Mouse (Mus musculus): ENCODE measurements at regions not wholly inside any gene's neighbourhood (a gene's known extent, or its start where the extent isn't known, plus 50 kb on each side); places are given as distances from the start of the nearest gene placed in this dataset.
A peak's percentile ranks its signal among the peaks of the same experiment; 100 is the strongest.

DNA sequence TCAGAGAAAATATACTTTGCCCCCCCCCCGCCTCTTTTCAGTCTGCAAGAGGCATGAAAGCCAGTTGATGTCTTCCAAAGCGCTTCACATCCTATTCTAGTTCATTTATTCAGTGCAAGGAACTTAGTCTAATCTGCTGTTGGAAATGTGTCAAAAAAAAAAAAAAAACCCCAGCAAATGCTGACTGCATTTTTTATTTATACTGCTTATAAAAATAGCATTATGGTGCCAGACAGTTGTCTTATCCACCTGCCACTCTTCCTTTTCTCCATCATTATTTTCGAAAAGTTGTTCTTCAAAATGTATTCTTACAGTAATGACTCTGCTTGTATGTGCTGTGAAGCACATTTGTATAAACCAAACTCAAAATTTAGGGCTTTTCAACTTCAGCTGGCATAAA is 917.3 kb downstream of the Brinp3 start:
- no peak for DNase-seq

DNA sequence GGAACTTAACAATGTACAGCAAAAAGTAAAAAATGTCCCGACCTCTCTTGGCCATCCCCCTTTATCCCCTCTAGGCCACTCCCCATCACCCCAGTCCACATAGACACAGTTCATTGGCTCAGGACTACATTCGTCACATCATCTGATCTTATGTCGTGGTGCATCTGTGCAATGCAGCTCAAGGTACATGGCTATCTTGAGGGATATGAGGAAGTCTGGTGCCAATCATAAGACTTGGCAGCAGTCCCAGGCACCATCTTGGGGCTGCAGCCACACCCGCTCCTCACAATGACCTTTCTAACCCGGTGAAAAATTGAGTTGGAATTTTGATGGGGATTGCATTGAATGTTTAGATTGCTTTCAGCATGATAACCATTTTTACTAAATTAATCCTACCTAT is 945.8 kb downstream of the Brinp3 start:
- no peak for DNase-seq

DNA sequence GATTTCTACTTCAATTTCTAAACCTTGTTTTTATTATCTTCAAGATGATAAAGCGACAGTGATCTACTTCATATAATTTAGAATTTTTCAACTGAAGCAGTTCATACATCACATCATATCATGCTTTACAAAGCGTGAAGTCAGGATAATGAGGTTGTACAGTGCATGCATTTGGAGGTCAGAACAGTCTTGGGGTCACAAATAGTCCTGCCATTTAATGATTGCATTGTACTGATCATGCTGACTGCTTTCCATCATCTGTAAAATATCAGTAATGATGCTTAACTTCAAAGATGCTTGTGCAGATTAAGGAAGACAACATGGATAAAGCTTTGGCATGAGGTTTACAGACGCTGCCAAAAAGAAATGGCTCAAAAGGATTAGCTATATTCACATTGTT is 952.0 kb downstream of the Brinp3 start:
- DNase-seq, result peak in 1 of 2 experiments; percentile 18
